Mouse (Mus musculus): ENCODE measurements at regions not wholly inside any gene's neighbourhood (a gene's known extent, or its start where the extent isn't known, plus 50 kb on each side); places are given as distances from the start of the nearest gene placed in this dataset.

- TF ChIP-seq ZC3H11A (IDR thresholded peaks at IDR 0.05; ENCODE audit: borderline replicate concordance, low read depth, low read length) (no peak), ZNF384 (IDR thresholded peaks at IDR 0.05; ENCODE audit: low read depth, low read length) (no peak), HCFC1 (IDR thresholded peaks at IDR 0.05; ENCODE audit: borderline replicate concordance, insufficient read depth, low read length) (no peak), CHD2 (IDR thresholded peaks at IDR 0.05; ENCODE audit: low read depth, low read length) (no peak)
Observed at GRCm38 (mm10) chr8:56232552-56232951, 61.8 kb upstream of the Hpgd start.

All from ES-E14 (cell line).